Mouse (Mus musculus): ENCODE measurements around the gene Ggn. TPM values are rescaled to one million over a fixed set of nuclear protein-coding genes. Genes with fewer than 3 reads are reported as not detected.
A peak's percentile ranks its signal among the peaks of the same experiment; 100 is the strongest.

The Ggn gene
- polyA plus RNA-seq, 1 experiment from 2014 or later, result 0.47 TPM

DNA sequence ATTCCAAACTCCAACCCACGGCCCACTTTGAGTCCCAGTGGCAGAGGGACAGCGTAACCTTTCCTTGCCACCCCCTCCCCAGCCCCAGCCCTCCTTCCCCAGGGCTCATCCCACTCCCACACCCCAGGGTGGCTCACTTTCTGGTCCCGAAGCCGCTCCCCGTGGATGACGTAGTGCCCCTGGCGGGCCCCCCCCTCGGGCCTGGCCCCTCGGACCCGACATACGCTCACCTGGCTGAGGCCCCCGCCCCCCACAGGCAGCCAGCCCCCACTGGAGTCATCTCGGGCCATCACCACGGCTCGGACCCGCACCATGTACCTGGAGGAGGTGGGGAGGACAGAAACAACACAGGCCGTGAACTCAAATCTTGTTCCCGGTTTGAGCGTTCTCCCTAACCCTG is 2.4 kb upstream of the Ggn start:
- peak overlapping the region; percentile 74; the same call in 1 of the 2 replicates for H3K4me3 ChIP-seq
- peaks cover 34% of the 10 kb centered on the region for H3K27me3 ChIP-seq
- WGBS, result 17% methylated on average over 19 of the region's 19 CpGs
- H3K36me3 ChIP-seq, result peaks cover 7% of the 10 kb centered on the region; the same call in 1 of the 2 replicates
- H3K9me3 ChIP-seq, result no peaks in the 10 kb centered on the region
- H3K4me1 ChIP-seq, result peaks cover 41% of the 10 kb centered on the region
- no peak overlapping the region for H3K27ac ChIP-seq
- ATAC-seq (ENCODE audit: low FRiP score, low read depth), result no peak
- H3K4me2 ChIP-seq (replicated peaks), result peak overlapping the region; percentile 86
- H3K9ac ChIP-seq, result peak overlapping the region; percentile 71; the same call in 1 of the 2 replicates

DNA sequence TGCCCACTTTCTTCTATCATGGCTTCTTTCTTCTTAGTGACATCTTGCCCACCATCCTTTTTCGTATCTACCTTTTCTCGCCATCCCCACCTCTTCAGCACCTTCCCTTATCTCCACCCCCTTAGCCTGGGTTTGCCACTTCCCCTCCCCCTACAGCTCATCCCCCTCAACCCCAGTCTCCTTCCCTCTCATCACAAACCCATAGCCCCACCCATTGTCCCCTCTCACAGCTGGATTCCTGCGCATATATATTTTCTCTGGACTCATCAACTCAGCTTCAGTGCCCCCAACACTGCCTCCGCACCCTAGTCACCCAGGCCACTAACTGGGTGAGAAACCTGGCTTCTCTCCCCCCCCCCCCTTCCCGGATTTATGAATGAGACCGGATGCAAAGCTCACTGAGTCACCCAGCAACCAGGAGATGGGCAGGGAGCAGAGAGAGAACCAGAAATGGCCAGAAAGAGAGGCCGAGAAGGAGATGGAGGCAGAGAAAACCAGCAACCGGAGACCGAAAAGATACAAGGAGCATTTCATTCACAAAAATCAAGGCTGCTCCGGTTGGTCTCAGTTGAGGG is 1.8 kb upstream of the Ggn start:
- H3K27me3 ChIP-seq, result peaks cover 39% of the 10 kb centered on the region
- 0 out of 2 replicates have a peak overlapping the region, but pooled peaks have one; percentile 28 for H3K27ac ChIP-seq
- WGBS, result 5% methylated on average over 10 of the region's 10 CpGs
- peak overlapping the region; percentile 71; the same call in 1 of the 2 replicates for H3K9ac ChIP-seq
- H3K4me2 ChIP-seq (replicated peaks), result peak overlapping the region; percentile 86
- peaks cover 12% of the 10 kb centered on the region for H3K36me3 ChIP-seq
- peaks cover 41% of the 10 kb centered on the region for H3K4me1 ChIP-seq
- no peaks in the 10 kb centered on the region for H3K9me3 ChIP-seq
- no peak for ATAC-seq (ENCODE audit: low FRiP score, low read depth)
- H3K4me3 ChIP-seq, result peak overlapping the region; percentile 74

DNA sequence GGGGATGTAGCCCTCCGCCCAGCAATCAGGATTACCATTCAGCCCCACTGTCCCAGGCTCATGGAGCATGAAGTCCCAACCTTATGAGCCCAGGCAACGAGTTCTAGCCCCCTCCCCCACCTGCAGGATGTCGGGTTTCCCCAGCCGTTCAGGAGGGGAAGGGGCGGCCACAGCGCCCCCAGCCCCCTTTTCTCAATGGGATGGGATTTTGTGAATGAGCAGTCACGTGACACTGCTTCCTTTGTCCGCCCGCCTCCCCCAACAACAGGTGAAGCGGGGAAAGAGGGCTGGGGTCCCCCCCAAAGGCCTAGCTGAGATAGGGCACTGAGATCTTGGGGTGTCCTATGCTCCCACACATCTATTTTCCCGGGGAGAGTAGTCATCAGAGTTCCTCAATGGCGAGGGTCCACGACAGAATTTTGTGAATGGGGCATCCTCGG is 1.2 kb upstream of the Ggn start:
- peak overlapping the region; percentile 71 for H3K9ac ChIP-seq
- no peak overlapping the region for H3K27ac ChIP-seq
- no peak for ATAC-seq (ENCODE audit: low FRiP score, low read depth)
- peaks cover 45% of the 10 kb centered on the region for H3K27me3 ChIP-seq
- H3K4me3 ChIP-seq, result peak overlapping the region; percentile 74
- peak overlapping the region; percentile 86 for H3K4me2 ChIP-seq (replicated peaks)
- WGBS, result 1% methylated on average over 14 of the region's 14 CpGs
- peaks cover 41% of the 10 kb centered on the region for H3K4me1 ChIP-seq
- peaks cover 18% of the 10 kb centered on the region for H3K36me3 ChIP-seq
- H3K9me3 ChIP-seq, result no peaks in the 10 kb centered on the region

DNA sequence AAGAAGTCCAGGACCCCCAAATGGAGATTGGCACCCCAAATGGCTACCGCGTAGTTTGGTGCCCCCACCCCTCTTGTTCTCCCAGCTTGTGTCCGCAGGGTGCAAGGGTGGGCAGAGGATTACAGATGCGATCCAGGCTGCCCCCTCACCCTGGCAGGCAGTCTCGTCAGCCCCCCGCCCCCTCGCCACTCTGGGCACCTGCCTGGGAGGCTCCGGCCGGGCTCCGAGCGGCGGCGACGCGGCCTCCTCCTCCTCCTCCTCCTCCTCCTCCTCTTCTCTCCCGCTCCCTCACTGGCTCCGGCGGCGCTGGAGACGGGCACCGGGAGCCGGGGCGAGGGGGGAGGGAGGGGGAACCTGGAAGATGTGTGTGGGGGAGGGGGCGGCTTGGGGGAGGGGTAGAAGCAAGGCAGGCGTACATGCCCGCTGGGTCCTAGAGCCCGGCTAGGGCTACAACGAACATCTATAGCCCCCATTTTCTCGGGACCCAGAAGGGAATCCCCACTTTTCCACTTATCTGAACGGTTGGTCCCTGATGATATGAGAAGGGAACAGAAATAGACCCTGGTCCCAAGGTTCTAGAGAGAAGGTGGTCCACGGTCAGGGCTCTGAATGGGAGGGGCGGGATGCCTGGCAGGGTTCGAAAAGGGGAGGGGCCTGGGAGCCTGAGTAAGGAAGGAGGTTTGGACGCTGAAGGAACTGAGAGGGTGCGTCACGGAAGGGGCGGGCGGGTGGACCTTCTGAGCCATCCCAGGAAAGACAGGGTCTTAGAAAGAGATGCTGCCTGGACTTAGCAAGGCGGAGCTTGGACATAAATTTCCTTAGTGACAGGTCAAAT is 562 bp upstream of the Ggn start:
- peak overlapping the region; percentile 39; the same call in 1 of the 2 replicates for H3K27ac ChIP-seq
- H3K9me3 ChIP-seq, result no peaks in the 10 kb centered on the region
- H3K27me3 ChIP-seq, result peaks cover 52% of the 10 kb centered on the region
- under 1% methylated on average over 27 of the region's 39 CpGs for WGBS
- H3K4me1 ChIP-seq, result peaks cover 41% of the 10 kb centered on the region
- peak overlapping the region; percentile 86 for H3K4me2 ChIP-seq (replicated peaks)
- H3K9ac ChIP-seq, result peak overlapping the region; percentile 71
- peaks cover 24% of the 10 kb centered on the region for H3K36me3 ChIP-seq
- H3K4me3 ChIP-seq, result peak overlapping the region; percentile 74
- peak; percentile 87 for ATAC-seq (ENCODE audit: low FRiP score, low read depth)

DNA sequence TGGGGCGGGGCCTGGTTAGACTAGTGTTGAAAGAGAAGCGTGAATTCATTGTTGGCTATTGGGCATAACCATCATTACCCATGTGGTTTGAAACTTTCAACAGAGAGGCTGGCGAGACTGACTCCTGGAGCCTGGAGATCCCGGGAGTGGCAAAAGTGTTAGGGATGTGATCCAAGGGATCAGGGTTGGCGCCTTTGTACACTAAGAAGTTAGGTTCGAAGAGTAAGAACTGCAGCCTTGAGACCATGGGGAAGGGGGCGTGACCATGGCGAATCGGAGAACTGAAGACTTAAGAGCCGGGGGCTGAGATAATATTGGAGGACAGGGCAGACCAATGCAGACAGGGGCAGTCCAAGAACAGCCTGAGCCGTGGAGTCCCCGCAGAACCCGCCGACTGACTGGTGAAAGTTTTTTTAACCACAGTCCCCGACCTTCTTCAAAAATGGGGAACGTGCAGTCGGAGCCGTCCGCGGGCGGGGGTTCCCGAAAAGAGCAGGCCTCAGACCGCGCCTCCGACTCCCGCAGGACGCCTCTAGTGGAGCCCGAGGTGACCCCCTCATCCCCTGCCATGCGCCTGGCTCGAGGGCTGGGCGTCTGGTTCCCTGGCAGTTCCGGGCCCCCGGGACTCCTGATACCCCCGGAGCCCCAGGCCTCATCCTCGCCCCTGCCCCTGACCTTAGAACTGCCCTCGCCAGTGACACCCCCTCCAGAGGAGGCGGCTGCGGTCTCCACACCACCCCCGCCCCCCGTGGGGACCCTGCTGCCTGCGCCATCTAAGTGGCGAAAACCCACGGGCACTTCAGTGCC is 948 bp downstream of the Ggn start:
- no peaks in the 10 kb centered on the region for H3K9me3 ChIP-seq
- ATAC-seq (ENCODE audit: low FRiP score, low read depth), result no peak
- 3% methylated on average over 43 of the region's 43 CpGs for WGBS
- peaks cover 62% of the 10 kb centered on the region for H3K27me3 ChIP-seq
- H3K4me2 ChIP-seq (replicated peaks), result peak overlapping the region; percentile 86
- H3K27ac ChIP-seq, result no peak overlapping the region
- peaks cover 41% of the 10 kb centered on the region for H3K4me1 ChIP-seq
- peak overlapping the region; percentile 74 for H3K4me3 ChIP-seq
- H3K9ac ChIP-seq, result peak overlapping the region; percentile 59
- H3K36me3 ChIP-seq, result peaks cover 35% of the 10 kb centered on the region

DNA sequence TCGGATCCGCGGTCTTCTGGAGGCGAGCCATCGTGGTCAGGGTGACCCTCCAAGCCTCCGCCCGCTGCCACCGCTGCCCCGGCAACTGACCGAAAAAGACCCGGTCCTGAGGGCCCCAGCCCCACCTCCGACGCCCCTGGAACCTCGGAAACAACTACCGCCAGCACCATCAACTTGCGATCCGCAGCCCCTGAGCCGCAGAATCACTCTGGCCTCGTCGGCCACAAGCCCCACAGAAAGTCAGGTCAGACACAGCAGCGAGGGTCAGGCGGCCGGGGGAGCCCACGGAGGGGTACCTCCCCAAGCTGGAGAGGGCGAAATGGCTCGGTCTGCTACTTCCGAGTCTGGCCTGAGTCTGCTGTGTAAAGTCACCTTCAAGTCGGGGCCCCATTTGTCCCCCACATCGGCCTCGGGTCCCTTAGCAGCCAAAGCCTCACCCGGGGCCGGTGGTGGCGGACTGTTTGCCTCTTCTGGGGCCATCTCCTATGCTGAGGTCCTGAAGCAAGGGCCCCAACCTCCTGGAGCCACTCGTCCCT is 1.6 kb downstream of the Ggn start:
- 5% methylated on average over 34 of the region's 34 CpGs for WGBS
- H3K27ac ChIP-seq, result no peak overlapping the region

DNA sequence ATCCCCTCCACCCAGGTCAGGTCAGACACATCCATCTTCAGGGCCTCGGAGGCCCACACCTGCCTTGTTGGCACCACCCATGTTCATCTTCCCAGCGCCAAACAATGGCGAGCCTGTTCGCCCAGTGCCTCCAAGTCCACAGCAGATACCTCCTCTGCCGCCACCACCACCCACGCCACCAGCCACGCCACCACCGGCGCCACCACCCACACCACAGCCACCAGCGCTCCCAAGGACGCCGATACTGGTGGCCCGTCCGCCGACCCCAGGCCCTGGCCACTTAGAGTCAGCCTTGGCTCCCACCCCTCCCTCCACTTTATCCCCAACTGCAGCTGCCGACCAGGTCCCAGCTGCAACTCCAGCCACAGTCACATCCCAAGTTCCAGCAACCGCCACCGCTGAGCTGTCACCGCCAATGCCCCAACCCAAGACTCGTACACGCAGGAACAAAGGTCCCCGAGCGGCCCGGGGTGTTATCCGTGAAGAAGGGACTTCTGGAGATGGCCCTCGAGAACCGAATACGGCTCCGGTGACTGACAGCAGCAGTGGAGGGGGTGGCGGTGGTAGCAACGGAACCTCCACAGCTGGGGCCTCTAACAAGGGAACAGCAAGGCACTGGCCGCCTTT is 2.5 kb downstream of the Ggn start:
- H3K4me2 ChIP-seq (replicated peaks), result peak overlapping the region; percentile 9; the same call in 1 of the 2 replicates
- H3K9ac ChIP-seq, result no peak overlapping the region
- no peak for ATAC-seq (ENCODE audit: low FRiP score, low read depth)
- H3K4me3 ChIP-seq, result peak overlapping the region; percentile 74; the same call in 1 of the 2 replicates
- WGBS, result 40% methylated on average over 31 of the region's 32 CpGs
- no peak overlapping the region for H3K27ac ChIP-seq
- H3K9me3 ChIP-seq, result no peaks in the 10 kb centered on the region
- H3K36me3 ChIP-seq, result peaks cover 47% of the 10 kb centered on the region
- H3K27me3 ChIP-seq, result peaks cover 57% of the 10 kb centered on the region
- H3K4me1 ChIP-seq, result peaks cover 41% of the 10 kb centered on the region

More for the DNA sequence above, 1.6 kb downstream of the Ggn start:
- no peak for ATAC-seq (ENCODE audit: low FRiP score, low read depth)
- Histone ChIP-seq H3K36me3 (peaks cover 42% of the 10 kb centered on the region), H3K27me3 (peaks cover 62% of the 10 kb centered on the region), H3K9ac (peak overlapping the region; percentile 59), H3K9me3 (no peaks in the 10 kb centered on the region), H3K4me1 (peaks cover 41% of the 10 kb centered on the region), H3K4me3 (peak overlapping the region; percentile 74), H3K4me2 (replicated peaks) (peak overlapping the region; percentile 86)

DNA sequence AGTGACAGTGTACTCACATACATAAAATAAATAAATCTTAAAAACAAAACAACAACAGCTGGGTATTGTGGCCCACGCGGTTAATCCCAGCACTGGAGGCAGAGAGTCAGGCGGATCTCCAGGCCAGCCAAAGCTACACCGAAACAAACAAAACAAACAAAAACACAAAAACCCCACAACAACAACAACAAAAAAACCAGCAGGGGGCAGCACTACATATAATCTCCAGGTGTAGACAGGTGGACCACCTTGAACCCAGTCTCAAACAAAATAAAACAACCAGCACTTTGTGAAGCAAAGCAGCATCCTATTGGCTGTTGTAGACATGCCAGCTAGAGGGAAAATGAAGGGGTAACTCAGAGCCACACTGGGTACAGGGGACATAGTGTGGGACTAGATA is 8.1 kb downstream of the Ggn start:
- Histone ChIP-seq H3K36me3 (peaks cover 49% of the 10 kb centered on the region), H3K9me3 (no peaks in the 10 kb centered on the region), H3K9ac (no peak overlapping the region), H3K4me2 (replicated peaks) (0 out of 2 replicates have a peak overlapping the region, but pooled peaks have one; percentile 82), H3K27me3 (peaks cover 24% of the 10 kb centered on the region), H3K27ac (no peak overlapping the region), H3K4me3 (peak overlapping the region; percentile 84; the same call in 1 of the 2 replicates), H3K4me1 (peaks cover 16% of the 10 kb centered on the region)
- 93% methylated on average over 4 of the region's 4 CpGs for WGBS
- no peak for ATAC-seq (ENCODE audit: low FRiP score, low read depth)

DNA sequence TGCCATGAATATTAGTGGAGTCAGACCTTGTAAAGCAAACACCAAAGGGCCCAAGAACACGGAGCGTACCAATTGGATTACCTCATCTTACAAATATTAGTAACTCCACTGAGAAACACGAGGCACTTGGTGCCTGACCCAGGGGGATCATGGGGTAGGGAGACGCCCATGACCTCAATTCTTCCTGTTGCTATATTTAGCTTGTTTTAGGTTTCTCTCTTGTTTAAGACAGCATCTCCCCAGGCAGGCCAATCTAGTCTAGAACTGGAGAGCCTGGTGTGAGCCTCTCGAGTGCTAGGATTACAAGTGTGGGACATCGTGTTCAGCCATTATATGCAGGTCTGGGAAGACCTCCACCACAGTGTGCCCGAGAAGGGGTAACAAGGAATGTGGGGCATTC is 9.3 kb downstream of the Ggn start:
- ATAC-seq (ENCODE audit: low FRiP score, low read depth), result no peak
- H3K9ac ChIP-seq, result peak overlapping the region; percentile 88
- H3K27me3 ChIP-seq, result peaks cover 12% of the 10 kb centered on the region
- no peak overlapping the region for H3K27ac ChIP-seq
- 56% methylated on average over 7 of the region's 7 CpGs for WGBS
- H3K4me3 ChIP-seq, result peak overlapping the region; percentile 84
- H3K9me3 ChIP-seq, result no peaks in the 10 kb centered on the region
- peaks cover 16% of the 10 kb centered on the region for H3K4me1 ChIP-seq
- H3K4me2 ChIP-seq (replicated peaks), result peak overlapping the region; percentile 82
- H3K36me3 ChIP-seq, result peaks cover 37% of the 10 kb centered on the region

DNA sequence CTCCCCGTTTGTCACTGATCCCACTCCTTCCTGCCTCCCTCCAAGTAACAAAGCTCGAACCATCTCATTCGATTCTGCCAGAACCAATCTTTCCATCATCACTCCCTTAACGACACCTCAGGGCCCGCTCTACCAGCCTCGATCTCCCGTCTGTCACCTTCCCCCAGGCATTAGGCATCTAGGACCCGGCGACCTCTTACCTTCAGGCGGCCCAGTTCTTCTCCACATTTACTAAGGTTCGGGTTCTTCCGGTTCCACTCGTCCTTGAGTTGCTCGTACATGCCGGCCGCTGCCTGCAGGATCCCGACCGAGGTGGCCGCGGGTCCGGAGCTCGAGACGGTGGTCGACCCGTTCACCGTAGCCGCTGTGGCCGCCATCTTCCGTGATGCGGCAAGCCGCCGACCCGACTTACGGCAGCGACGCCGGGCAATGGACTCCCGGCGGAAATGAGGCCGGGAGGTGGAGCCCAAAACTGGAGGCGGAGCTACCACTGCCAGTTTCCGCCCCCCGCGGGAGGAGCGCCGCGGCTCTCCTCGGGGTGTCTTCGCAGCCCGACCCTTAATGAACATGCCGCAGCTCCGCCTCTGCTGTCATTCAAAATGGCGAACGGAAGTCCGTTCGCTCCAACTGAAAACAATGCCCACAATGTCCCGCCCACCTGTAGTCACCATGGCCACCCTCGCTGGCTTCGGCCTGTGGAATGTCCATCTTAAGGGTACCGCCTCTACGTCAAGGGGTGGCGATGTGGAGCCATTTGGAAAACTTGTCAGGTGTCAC is 10.3 kb downstream of the Ggn start, which contains the start of gene Psmd8:
Gene Psmd8, minus strand, starts transcription at position 625 of the 777 bp plus-strand sequence.
- ATAC-seq (ENCODE audit: low FRiP score, low read depth), result peak; percentile 98
- peak within 1 kb of the TSS; percentile 82 for H3K4me2 ChIP-seq (replicated peaks)
- H3K4me1 ChIP-seq, result peaks cover 16% of the 10 kb centered on the region
- peak within 1 kb of the TSS; percentile 88 for H3K9ac ChIP-seq
- WGBS, result under 1% methylated on average over 62 of the region's 62 CpGs
- peak within 1 kb of the TSS; percentile 84 for H3K4me3 ChIP-seq
- no peaks in the 10 kb centered on the region for H3K9me3 ChIP-seq
- H3K27me3 ChIP-seq, result peaks cover 3% of the 10 kb centered on the region; the same call in 1 of the 2 replicates
- peak within 1 kb of the TSS; percentile 33; the same call in 1 of the 2 replicates for H3K27ac ChIP-seq
- peaks cover 27% of the 10 kb centered on the region for H3K36me3 ChIP-seq

Data from limb, embryonic 13.5 days (tissue).